Mouse (Mus musculus) liver, embryonic 16.5 days (tissue): ENCODE data around the gene Zbtb42. TPM values are rescaled to one million over a fixed set of nuclear protein-coding genes. Genes with fewer than 3 reads are reported as not detected.

ENCODE experiments used
- ATAC-seq: fragments of 200-750 bp; cut with Nextera tagmentation; 2 replicates; pipeline ENCODE4 v1.8.0; 2017; ENCODE audit warnings: low read depth, mild to moderate bottlenecking, moderate number of reproducible peaks, moderate library complexity
- H3K27ac ChIP-seq: fragments of 300-500 bp; sonication (generic); 2 replicates; pipeline ENCODE4 v1.5.1; 2014; ENCODE audit warnings: mild to moderate bottlenecking, low read length
- H3K27me3 ChIP-seq: fragments of 300-500 bp; sonication (generic); 2 replicates; pipeline ENCODE4 v1.6.1; 2014; ENCODE audit warnings: low read depth, low read length, mixed read lengths; ENCODE audit not compliant: control insufficient read depth, insufficient read depth
- H3K36me3 ChIP-seq: fragments of 300-500 bp; sonication (generic); 2 replicates; pipeline ENCODE4 v1.6.1; 2014; ENCODE audit warnings: mild to moderate bottlenecking; ENCODE audit not compliant: control insufficient read depth, insufficient read depth
- H3K4me1 ChIP-seq: fragments of 300-500 bp; sonication (generic); 2 replicates; pipeline ENCODE4 v1.6.1; 2014; ENCODE audit warnings: low read depth, low read length, mixed read lengths; ENCODE audit not compliant: control insufficient read depth
- H3K4me2 ChIP-seq: fragments of 300-500 bp; sonication (generic); 2 replicates; pipeline ENCODE4 v1.6.1; 2014; ENCODE audit warnings: low read depth, low read length, mixed read lengths
- H3K4me3 ChIP-seq: fragments of 300-500 bp; sonication (generic); 2 replicates; pipeline ENCODE4 v1.5.1; 2014; ENCODE audit warnings: low read depth, mild to moderate bottlenecking, low read length
- H3K9ac ChIP-seq: fragments of 300-500 bp; sonication (generic); 2 replicates; pipeline ENCODE4 v1.6.1; 2014; ENCODE audit warnings: low read depth, low read length
- H3K9me3 ChIP-seq: fragments of 300-500 bp; sonication (generic); replicated peaks from 2 replicates; pipeline ENCODE4 v1.6.1; 2016; ENCODE audit warnings: low read length; ENCODE audit not compliant: control insufficient read depth
- WGBS: fragments of 180-500 bp; shearing (Covaris S2); extraction: QIAGEN DNeasy Blood & Tissue Kit; methylation state at CpG from one replicate; pipeline ENCODE4 v1.1.7; 2014; ENCODE audit not compliant: insufficient replicate concordance; 5-methylcytosine and 5-hydroxymethylcytosine counted together
- polyA plus RNA-seq: library from polyadenylated mRNA; unstranded; fragments of >200 nt; fragmentation: Nextera tagmentation; extraction: Ambion mirVana; gene quantifications from 2 replicates; pipeline ENCODE4 v1.2.1, GENCODE M21; 2015

Zbtb42 gene
- polyA plus RNA-seq, 1 experiment from 2014 or later: 1.5 TPM

- ATAC-seq: no peak
- Histone ChIP-seq H3K4me2 (no peak overlapping the region), H3K36me3 (peaks cover 38% of the 10 kb centered on the region), H3K9me3 (no peaks in the 10 kb centered on the region), H3K27ac (no peak overlapping the region), H3K4me1 (peaks cover 3% of the 10 kb centered on the region), H3K4me3 (no peak overlapping the region), H3K27me3 (no peaks in the 10 kb centered on the region), H3K9ac (no peak overlapping the region)
- 86% methylated on average over 5 of the region's 5 CpGs for WGBS
These were observed 24.6 kb upstream of the Zbtb42 start for GRCm38 (mm10) chr12:112654076-112654475.

DNA sequence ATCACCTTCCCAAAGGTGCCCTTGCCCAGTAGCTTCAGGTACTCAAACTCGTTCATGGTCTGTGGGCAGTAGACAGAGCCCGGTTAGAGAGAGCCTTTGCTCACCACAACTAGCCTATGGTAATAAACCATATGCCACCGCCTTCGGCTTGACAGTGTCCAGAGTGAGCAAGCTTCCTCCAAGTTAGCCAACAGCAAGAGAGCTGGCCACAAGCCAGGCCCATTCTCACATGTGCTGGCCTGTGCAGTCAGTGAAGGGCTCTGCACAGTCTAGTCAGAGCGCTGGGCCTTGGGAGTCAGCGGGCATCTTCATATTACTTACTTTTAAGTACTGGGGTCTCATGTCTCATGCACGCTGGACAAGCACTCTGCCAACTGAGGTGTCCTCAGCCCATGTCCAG lies 20.0 kb upstream of the Zbtb42 start:
- ATAC-seq: no peak
- 85% methylated on average over 7 of the region's 7 CpGs for WGBS
- no peak overlapping the region for H3K4me3 ChIP-seq
- no peak overlapping the region for H3K4me2 ChIP-seq
- H3K27me3 ChIP-seq: no peaks in the 10 kb centered on the region
- H3K9me3 ChIP-seq: no peaks in the 10 kb centered on the region
- no peak overlapping the region for H3K27ac ChIP-seq
- H3K36me3 ChIP-seq: peaks cover 34% of the 10 kb centered on the region
- H3K4me1 ChIP-seq: no peaks in the 10 kb centered on the region
- H3K9ac ChIP-seq: no peak overlapping the region

DNA sequence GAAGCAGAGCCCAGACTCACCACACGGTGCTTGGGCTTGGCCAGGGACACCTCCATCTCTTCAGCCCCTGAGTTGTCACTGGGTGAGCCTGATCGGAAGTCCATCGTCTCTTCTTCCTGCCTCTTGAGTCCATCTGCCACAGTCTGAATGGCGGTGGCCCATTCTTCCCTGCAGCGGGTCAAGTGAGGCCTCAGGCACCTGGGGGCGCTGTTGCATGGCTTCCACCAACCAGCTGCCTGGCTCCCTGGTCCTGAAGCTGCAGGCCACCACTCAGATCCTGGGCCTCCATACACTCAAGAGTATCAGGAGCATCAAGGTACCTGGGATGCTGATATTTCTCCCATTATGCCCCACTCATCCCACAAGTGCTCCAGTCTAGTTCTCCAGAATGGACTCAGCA lies 19.5 kb upstream of the Zbtb42 start:
- no peaks in the 10 kb centered on the region for H3K4me1 ChIP-seq
- H3K9ac ChIP-seq: no peak overlapping the region
- no peaks in the 10 kb centered on the region for H3K9me3 ChIP-seq
- 76% methylated on average over 6 of the region's 6 CpGs for WGBS
- ATAC-seq: no peak
- H3K4me2 ChIP-seq: no peak overlapping the region
- H3K27ac ChIP-seq: no peak overlapping the region
- no peaks in the 10 kb centered on the region for H3K27me3 ChIP-seq
- no peak overlapping the region for H3K4me3 ChIP-seq
- H3K36me3 ChIP-seq: peaks cover 30% of the 10 kb centered on the region

DNA sequence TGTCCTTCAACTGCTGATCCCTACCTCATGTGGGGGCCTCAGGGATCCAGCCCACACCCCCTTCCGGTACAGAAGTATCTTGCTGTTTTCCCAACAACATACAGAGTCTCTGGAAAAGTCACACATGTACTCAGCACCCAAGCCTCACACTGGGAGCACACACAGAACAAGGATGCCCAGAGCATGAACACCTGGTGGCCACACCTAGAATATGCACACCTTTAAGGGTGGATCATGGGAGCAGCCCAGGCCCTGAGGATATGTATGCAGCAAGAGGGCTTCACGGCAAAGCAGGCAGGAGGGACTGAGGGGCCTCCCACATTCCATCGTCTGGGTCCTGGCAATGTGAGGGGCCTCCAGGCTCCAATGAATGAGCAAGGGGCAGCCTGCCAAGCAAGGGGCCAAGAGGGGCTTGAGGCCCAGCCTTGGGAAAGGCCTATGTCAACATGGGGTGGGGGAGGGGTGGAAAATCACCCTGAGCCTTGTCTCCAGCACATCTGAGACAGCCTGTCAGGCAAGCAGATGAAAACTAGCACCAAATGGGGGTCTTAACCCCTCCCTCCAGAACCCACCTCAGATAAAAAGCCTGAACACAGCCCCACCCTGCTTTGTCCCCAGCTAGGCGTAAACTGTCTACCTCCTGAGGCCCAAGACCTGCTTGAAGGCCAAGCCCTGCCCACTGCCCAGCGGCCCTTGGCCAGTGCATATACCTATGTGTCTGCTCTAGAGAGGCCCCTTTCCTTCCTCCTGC lies 17.9 kb upstream of the Zbtb42 start:
- 65% methylated on average over 5 of the region's 5 CpGs for WGBS
- H3K4me3 ChIP-seq: no peak overlapping the region
- H3K9ac ChIP-seq: no peak overlapping the region
- H3K4me1 ChIP-seq: no peaks in the 10 kb centered on the region
- 0 out of 2 replicates have a peak, but pooled peaks have one; percentile 5 for ATAC-seq
- H3K27ac ChIP-seq: no peak overlapping the region
- peaks cover 26% of the 10 kb centered on the region for H3K36me3 ChIP-seq
- no peaks in the 10 kb centered on the region for H3K27me3 ChIP-seq
- no peaks in the 10 kb centered on the region for H3K9me3 ChIP-seq
- H3K4me2 ChIP-seq: no peak overlapping the region

DNA sequence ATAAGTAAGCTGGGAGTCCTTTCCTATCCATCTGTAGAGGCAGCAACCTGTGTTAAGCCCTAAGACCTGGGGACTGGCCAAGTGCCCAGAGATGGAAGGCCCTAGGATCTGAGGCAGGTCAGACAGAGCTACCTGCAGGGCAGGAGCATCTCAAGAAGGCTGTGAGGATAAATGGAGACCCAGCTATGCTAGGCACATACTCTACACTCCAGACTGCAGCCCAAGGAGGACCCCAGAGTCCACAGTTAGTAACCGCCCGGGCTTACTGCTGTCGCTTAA lies 17.4 kb upstream of the Zbtb42 start:
- H3K4me3 ChIP-seq: no peak overlapping the region
- peaks cover 21% of the 10 kb centered on the region for H3K36me3 ChIP-seq
- H3K27me3 ChIP-seq: no peaks in the 10 kb centered on the region
- no peaks in the 10 kb centered on the region for H3K4me1 ChIP-seq
- H3K4me2 ChIP-seq: no peak overlapping the region
- H3K9me3 ChIP-seq: no peaks in the 10 kb centered on the region
- ATAC-seq: no peak
- 85% methylated on average over 3 of the region's 3 CpGs for WGBS
- no peak overlapping the region for H3K27ac ChIP-seq
- no peak overlapping the region for H3K9ac ChIP-seq

DNA sequence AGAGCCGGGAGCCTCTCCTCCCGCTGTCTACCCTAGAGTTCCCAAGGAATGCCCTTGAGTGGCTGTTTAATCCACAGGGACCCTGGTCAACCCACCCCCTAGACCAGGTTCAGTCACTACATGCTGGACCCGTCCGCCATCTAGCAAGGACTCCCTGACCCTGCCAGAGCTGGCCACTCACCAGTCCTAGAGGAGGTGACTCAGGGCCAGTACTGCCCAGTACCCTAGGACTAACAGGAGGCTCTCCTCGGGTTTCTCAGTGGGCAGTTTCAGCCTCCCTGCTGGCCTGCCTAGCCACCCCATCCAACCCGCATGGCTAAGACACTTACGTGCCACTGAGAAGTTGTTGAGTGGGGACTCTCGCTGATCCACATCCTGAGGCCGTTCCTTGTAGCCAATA lies 16.8 kb upstream of the Zbtb42 start:
- WGBS: 76% methylated on average over 9 of the region's 9 CpGs
- Histone ChIP-seq H3K36me3 (peaks cover 17% of the 10 kb centered on the region), H3K27ac (no peak overlapping the region), H3K4me1 (no peaks in the 10 kb centered on the region), H3K4me3 (no peak overlapping the region), H3K4me2 (no peak overlapping the region), H3K9me3 (no peaks in the 10 kb centered on the region), H3K27me3 (no peaks in the 10 kb centered on the region), H3K9ac (no peak overlapping the region)
- ATAC-seq: no peak

DNA sequence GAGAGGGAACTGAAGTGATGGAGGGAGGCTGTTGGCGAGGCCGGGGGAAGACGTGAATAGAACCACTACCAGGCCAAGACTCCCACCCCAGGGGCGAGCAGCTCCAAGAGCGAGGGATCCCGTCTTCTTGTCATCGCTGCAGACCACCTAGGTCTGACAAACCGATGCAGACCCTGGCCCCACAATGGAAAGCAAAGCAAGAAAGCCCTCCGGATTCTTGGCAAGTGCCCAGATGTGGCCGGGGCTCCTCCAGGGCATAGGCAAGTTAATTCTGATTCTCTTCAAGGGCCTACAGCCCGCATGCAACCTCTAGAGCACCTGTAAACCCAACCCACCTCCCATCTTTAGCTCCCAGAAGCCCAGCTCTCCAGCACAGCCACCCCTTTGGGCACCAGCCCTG lies 15.3 kb upstream of the Zbtb42 start:
- H3K27ac ChIP-seq: no peak overlapping the region
- no peaks in the 10 kb centered on the region for H3K27me3 ChIP-seq
- WGBS: 83% methylated on average over 11 of the region's 11 CpGs
- no peak overlapping the region for H3K9ac ChIP-seq
- no peak overlapping the region for H3K4me3 ChIP-seq
- H3K4me1 ChIP-seq: no peaks in the 10 kb centered on the region
- H3K36me3 ChIP-seq: peaks cover 13% of the 10 kb centered on the region
- no peak overlapping the region for H3K4me2 ChIP-seq
- H3K9me3 ChIP-seq: no peaks in the 10 kb centered on the region
- no peak for ATAC-seq

DNA sequence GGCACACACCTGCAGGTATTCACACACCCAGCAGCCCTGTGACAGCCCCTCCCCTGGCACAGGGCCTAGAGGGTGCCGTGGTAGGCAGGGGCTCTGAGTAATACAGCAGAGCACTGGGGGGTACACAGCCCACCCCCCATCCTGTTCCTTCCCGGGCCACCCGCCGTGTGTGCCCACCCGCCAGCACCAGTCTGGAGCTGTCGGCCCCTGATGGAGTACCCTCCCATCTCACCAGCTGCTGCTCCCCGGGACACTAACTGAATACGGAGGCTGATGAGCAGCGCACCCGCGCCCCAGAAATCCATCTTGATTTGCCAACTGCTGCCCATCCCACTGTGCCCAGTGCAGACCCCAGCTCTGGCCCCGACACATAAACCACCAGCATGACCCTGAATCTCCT lies 14.9 kb upstream of the Zbtb42 start:
- H3K4me1 ChIP-seq: no peaks in the 10 kb centered on the region; the same call in 1 of the 2 replicates
- H3K27ac ChIP-seq: no peak overlapping the region
- no peak overlapping the region for H3K4me3 ChIP-seq
- no peak overlapping the region for H3K9ac ChIP-seq
- 86% methylated on average over 12 of the region's 12 CpGs for WGBS
- no peaks in the 10 kb centered on the region for H3K9me3 ChIP-seq
- no peaks in the 10 kb centered on the region for H3K27me3 ChIP-seq
- H3K36me3 ChIP-seq: peaks cover 10% of the 10 kb centered on the region
- ATAC-seq: no peak
- no peak overlapping the region for H3K4me2 ChIP-seq

DNA sequence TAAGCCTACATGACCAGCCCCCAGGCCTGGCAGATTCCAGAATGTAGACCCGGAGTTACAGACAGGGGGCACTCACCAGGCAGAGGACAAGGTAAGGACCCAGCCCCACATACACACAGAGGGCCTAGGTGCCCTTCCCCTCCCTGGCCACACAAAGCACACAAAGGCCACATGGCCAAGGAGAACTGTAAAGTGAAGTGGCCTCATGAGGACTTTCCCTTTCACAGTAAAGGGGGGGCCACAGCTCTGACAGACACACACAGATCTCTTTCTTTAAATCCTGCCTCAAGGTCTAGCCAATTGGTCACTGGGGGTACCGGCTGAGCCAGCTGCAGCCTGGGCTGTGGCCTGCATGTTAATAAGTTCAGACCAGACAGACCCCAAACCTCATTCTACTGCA lies 14.5 kb upstream of the Zbtb42 start:
- Histone ChIP-seq H3K4me3 (no peak overlapping the region), H3K27me3 (no peaks in the 10 kb centered on the region), H3K4me2 (no peak overlapping the region), H3K36me3 (peaks cover 6% of the 10 kb centered on the region), H3K4me1 (no peaks in the 10 kb centered on the region; the same call in 1 of the 2 replicates), H3K9ac (no peak overlapping the region), H3K27ac (no peak overlapping the region), H3K9me3 (no peaks in the 10 kb centered on the region)
- 55% methylated on average over 2 of the region's 2 CpGs for WGBS
- ATAC-seq: no peak
